Mouse (Mus musculus): ENCODE data around the gene Gm21863. TPM values are rescaled to one million over a fixed set of nuclear protein-coding genes. Genes with fewer than 3 reads are reported as not detected.

Gene Gm21863
- not detected in 2 replicates for total RNA-seq (2023)

DNA sequence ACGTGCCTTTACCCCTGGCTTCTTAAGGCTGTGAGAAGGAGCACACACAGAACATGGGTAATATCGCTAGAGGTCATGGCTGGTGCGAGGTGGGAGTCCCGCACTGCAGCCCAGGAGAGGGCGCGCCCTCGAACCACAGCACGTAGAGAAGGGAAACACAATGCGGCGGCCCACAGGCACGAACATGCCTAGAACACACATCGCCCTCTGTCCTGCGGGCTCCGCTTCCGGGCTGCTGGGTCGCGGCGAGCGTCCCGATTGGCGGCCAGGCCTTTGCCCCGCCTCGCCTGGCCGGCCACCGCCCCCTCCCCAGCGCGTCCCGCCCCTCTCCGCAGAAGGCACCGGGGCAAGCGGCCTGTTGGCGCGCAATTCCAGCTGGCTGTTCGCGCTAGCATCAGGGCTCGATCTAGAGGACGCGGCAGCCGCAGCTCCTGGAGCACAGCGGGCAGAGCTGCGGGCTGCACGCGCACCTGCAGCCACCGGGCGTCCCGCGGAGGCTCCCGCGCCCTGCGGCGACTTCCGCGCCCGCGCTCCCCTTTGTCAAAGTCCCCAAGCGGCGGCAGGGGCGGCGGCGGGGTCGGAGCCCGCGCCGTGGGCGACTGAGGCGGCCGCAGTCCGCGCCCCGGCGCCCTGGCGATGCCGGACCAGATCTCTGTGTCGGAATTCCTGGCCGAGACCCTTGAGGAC lies at the start of gene Gm21863:
Gene Gm21863, plus strand, starts transcription at position 637 of the 687 bp plus-strand sequence.

Measured in neutrophil, adult 65 days (primary cell).